ENCODE assay signal across 24 mouse cellular contexts in genomic region chr7:131167771-131168170, GRCm38 (mm10). TPM values are rescaled to one million over a fixed set of nuclear protein-coding genes. Genes with fewer than 3 reads are reported as not detected.
A peak's percentile ranks its signal among the peaks of the same experiment; 100 is the strongest.
DNase-seq lines count a peak whose midpoint lies in the region; TF ChIP-seq lines count a peak whose summit lies in the region.
"Had no signal": no experiment of that assay in that cellular context is flagged by ENCODE, and none has a peak within 500 bp of the region (broad histone marks: within the 10 kb centered on the region; RNA-seq: fewer than 3 reads in every experiment).

No protein-coding gene starts in this region.

- DNase-seq in thymus, adult 2 months, result peak; percentile 19
- no peak for DNase-seq in thymus, adult 18-20 months
- peak; percentile 58 for DNase-seq in thymus, postnatal 14 days
- peak; percentile 32 for DNase-seq in thymus, postnatal 25 days
- DNase-seq in thymus, postnatal 4 days, result peak; percentile 65
- no peak for DNase-seq in layer of hippocampus, adult 11-12 months (ENCODE audit: low spot score)
- DNase-seq in layer of hippocampus, adult 9-11 months, result no peak
- DNase-seq: adrenal gland, adult 2 months; adrenal gland, postnatal 10 days; adrenal gland, postnatal 25 days; cerebellum, adult 11 months; cerebellum, adult 18-20 months; cerebellum, adult 9-10 months; cerebellum, postnatal 10 days; cerebellum, postnatal 25 days had no signal

- H3K27me3 ChIP-seq in thymus, adult 2 months (ENCODE audit: control insufficient read depth, insufficient read depth, low read length), result no peaks in the 10 kb centered on the region
- H3K27me3 ChIP-seq: embryonic facial prominence, embryonic 12.5 days; forebrain, embryonic 13.5 days; forebrain, embryonic 15.5 days had no signal

- no peak for TF ChIP-seq CTCF in thymus, adult 2 months (IDR thresholded peaks at IDR 0.05; ENCODE audit: borderline replicate concordance, control insufficient read depth, extremely low read depth, insufficient read depth, low read length, poor library complexity)

- H3K4me3 ChIP-seq in thymus, adult 2 months (ENCODE audit: control insufficient read depth, insufficient read depth, low read length), result no peak overlapping the region
- H3K4me3 ChIP-seq: embryonic facial prominence, embryonic 10.5 days; embryonic facial prominence, embryonic 12.5 days; forebrain, embryonic 13.5 days; forebrain, embryonic 15.5 days had no signal

- H3K36me3 ChIP-seq in thymus, adult 2 months (ENCODE audit: control insufficient read depth, insufficient read depth, low read length), result no peaks in the 10 kb centered on the region
- H3K36me3 ChIP-seq: embryonic facial prominence, embryonic 10.5 days; embryonic facial prominence, embryonic 12.5 days; forebrain, embryonic 15.5 days had no signal

- no peak overlapping the region for H3K27ac ChIP-seq in thymus, adult 2 months (ENCODE audit: control insufficient read depth, insufficient read depth, low read length)
- H3K27ac ChIP-seq: embryonic facial prominence, embryonic 10.5 days; embryonic facial prominence, embryonic 12.5 days; forebrain, embryonic 13.5 days; forebrain, embryonic 15.5 days had no signal

- WGBS in thymus, adult 2 months, result 89% methylated on average over 3 of the region's 3 CpGs

- peaks cover 2% of the 10 kb centered on the region; the same call in 1 of the 2 replicates for H3K4me1 ChIP-seq in thymus, adult 2 months (replicated peaks; ENCODE audit: control insufficient read depth, insufficient read depth, low read length)
- H3K4me1 ChIP-seq: embryonic facial prominence, embryonic 10.5 days; embryonic facial prominence, embryonic 12.5 days; forebrain, embryonic 13.5 days; forebrain, embryonic 15.5 days had no signal

- TF ChIP-seq POLR2A in thymus, adult 2 months (IDR thresholded peaks at IDR 0.05; ENCODE audit: control insufficient read depth, extremely low read depth, insufficient read depth, low read length, poor library complexity), result no peak

RNA-seq across cellular contexts. Expression of gene 5430419D17Rik, which starts 6.4 kb away (rescaled TPM):
- polyA plus RNA-seq in thymus, adult 2 months (2012; rRNA removed), result 0.26 TPM in 2 replicates
- polyA plus RNA-seq: adrenal gland, adult 2 months; embryonic facial prominence, embryonic 10.5 days; embryonic facial prominence, embryonic 12.5 days; embryonic facial prominence, embryonic 14.5 days; forebrain, embryonic 11.5 days; forebrain, embryonic 13.5 days; forebrain, embryonic 15.5 days had no signal

RNA-seq across cellular contexts. Expression of gene 4933402N03Rik, which starts 21.7 kb away (rescaled TPM):
- not detected in 2 replicates for polyA plus RNA-seq in thymus, adult 2 months (2012; rRNA removed)
- polyA plus RNA-seq: adrenal gland, adult 2 months; brain, embryonic 14.5 days; C2C12; cortical plate, adult 2 months; embryonic facial prominence, embryonic 10.5 days; embryonic facial prominence, embryonic 12.5 days; embryonic facial prominence, embryonic 14.5 days; forebrain, embryonic 11.5 days; forebrain, embryonic 13.5 days; forebrain, embryonic 15.5 days had no signal

Comparison
In these comparisons a context has a peak if more than half of its experiments do, and no peak if none do; other contexts are left out.
1. DNase-seq: peak in thymus, adult 2 months (single experiment), thymus, postnatal 14 days (single experiment), thymus, postnatal 25 days (single experiment) and thymus, postnatal 4 days (single experiment); none in thymus, adult 18-20 months (0 of 2), layer of hippocampus, adult 11-12 months (single experiment) and layer of hippocampus, adult 9-11 months (single experiment).